Mouse (Mus musculus) adrenal gland, adult 2 months (tissue): ENCODE measurements around the gene Fam8a1. TPM values are rescaled to one million over a fixed set of nuclear protein-coding genes. Genes with fewer than 3 reads are reported as not detected.

Experiments used
- polyA plus RNA-seq: library from polyadenylated mRNA; depleted of rRNA; stranded (reverse); fragments of >200 nt; gene quantifications from 2 replicates; pipeline ENCODE4 v1.2.3, GENCODE M21; 2012; rRNA removed
- total RNA-seq, 2 experiments: library from RNA; stranded (reverse); gene quantifications; 2 replicates each; pipeline ENCODE4 v1.2.3; 2021

Gene Fam8a1
- total and polyA plus RNA-seq, 3 experiments: 31.0 to 54.9 (median 43.4) TPM

Other genes with a start within 250 kb of the Fam8a1 start
- gene Cap2, start 167.7 kb upstream of the Fam8a1 start, total RNA-seq: 1 to 10 TPM; 4.3 to 4.7 TPM
- 0.81 and 2.4 TPM in 2 replicates for gene Cap2, start 167.7 kb upstream of the Fam8a1 start, polyA plus RNA-seq
- 10 to 100 TPM; 49.9 to 89.2 TPM for gene Nup153, start 58.4 kb downstream of the Fam8a1 start, total RNA-seq
- gene Nup153, start 58.4 kb downstream of the Fam8a1 start, polyA plus RNA-seq: 25.4 and 29.5 TPM in 2 replicates